Mouse (Mus musculus) embryonic facial prominence, embryonic 14.5 days (tissue): ENCODE data around the gene Gab3. TPM values are rescaled to one million over a fixed set of nuclear protein-coding genes. Genes with fewer than 3 reads are reported as not detected.
"Not testable (repeated sequence)": the region's sequence is repeated elsewhere in the genome, so short reads cannot be mapped to it uniquely, and the experiment has no call there.

Source experiments
- ATAC-seq: fragments of 200-750 bp; cut with Nextera tagmentation; 2 replicates; pipeline ENCODE4 v1.8.0; 2017; ENCODE audit warnings: low read depth, moderate number of reproducible peaks, moderate TSS enrichment
- DNase-seq: peaks from one replicate; pipeline ENCODE4 v3.0.0-alpha.2; 2015; ENCODE audit warnings: low spot score
- H3K27ac ChIP-seq: fragments of 300-500 bp; sonication (generic); replicated peaks from 2 replicates; pipeline ENCODE4 v1.5.1; 2014; ENCODE audit warnings: low read depth, mild to moderate bottlenecking, low read length, moderate library complexity
- H3K27me3 ChIP-seq: fragments of 300-500 bp; sonication (generic); replicated peaks from 2 replicates; pipeline ENCODE4 v1.6.1; 2014; ENCODE audit warnings: low read length; ENCODE audit not compliant: control insufficient read depth, insufficient read depth
- H3K36me3 ChIP-seq: fragments of 300-500 bp; sonication (generic); 2 replicates; pipeline ENCODE4 v1.6.1; 2014; ENCODE audit warnings: low read length, mixed read lengths; ENCODE audit not compliant: control insufficient read depth, insufficient read depth
- H3K4me1 ChIP-seq: fragments of 300-500 bp; sonication (generic); 2 replicates; pipeline ENCODE4 v1.6.1; 2014; ENCODE audit warnings: antibody characterized with exemption, low read length; ENCODE audit not compliant: control insufficient read depth, insufficient read depth
- H3K4me2 ChIP-seq: fragments of 300-500 bp; sonication (generic); 2 replicates; pipeline ENCODE4 v1.6.1; 2014; ENCODE audit warnings: low read depth, mild to moderate bottlenecking, low read length, moderate library complexity, mixed read lengths
- H3K4me3 ChIP-seq: fragments of 300-500 bp; sonication (generic); 2 replicates; pipeline ENCODE4 v1.5.1; 2014; ENCODE audit warnings: low read depth, mild to moderate bottlenecking, low read length
- H3K9ac ChIP-seq: fragments of 300-500 bp; sonication (generic); 2 replicates; pipeline ENCODE4 v1.6.1; 2014; ENCODE audit warnings: low read depth, mild to moderate bottlenecking, low read length, moderate library complexity, mixed read lengths
- H3K9me3 ChIP-seq: fragments of 300-500 bp; sonication (generic); 2 replicates; pipeline ENCODE4 v1.6.1; 2016; ENCODE audit warnings: low read length; ENCODE audit not compliant: control insufficient read depth
- WGBS: fragments of 180-500 bp; shearing (Covaris S2); extraction: QIAGEN DNeasy Blood & Tissue Kit; methylation state at CpG from one replicate; pipeline ENCODE4 v1.1.7; 2014; 5-methylcytosine and 5-hydroxymethylcytosine counted together
- polyA plus RNA-seq: library from polyadenylated mRNA; unstranded; fragments of >200 nt; fragmentation: Nextera tagmentation; extraction: Ambion mirVana; gene quantifications from 2 replicates; pipeline ENCODE4 v1.2.1, GENCODE M21; 2014

Gab3 gene
- polyA plus RNA-seq, 1 experiment from 2014 or later: 2.3 TPM

DNA sequence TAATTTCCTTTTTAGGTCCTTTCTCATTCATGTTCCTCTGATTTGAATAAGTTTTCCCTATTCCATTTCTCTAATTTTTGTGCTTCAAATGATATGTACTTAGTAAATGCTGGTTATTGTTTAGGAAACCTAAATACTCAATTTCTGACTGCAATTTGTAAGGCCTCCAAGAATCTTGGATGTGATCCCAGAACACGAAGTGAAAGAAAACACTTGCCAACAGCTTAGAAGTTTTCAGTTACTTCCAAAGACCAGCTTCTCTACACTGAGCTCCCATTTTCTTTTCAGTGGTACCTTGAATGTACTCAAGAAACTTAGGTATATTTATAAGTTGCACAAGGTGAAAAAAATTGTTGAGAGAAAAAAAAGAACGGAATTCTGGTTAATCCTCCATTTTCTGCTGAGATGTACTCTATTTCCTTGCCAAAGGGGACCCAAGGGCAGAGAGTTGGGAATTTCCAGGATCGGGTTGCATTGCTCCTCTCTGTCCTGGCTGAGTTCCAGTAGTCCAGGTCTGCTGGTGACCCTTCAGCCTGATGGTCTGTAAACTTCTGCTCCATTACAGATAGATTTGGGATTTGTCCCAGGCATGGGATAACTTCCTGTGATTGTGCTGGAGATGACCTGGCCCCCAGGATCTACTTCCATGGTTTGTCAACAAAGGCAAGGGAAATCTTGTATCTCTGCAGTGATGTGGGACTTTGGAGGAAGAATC is 38.2 kb downstream of the Gab3 start:
- ATAC-seq (no peak), DNase-seq (peak; percentile 66)
- no peak overlapping the region for H3K4me3 ChIP-seq
- no peaks in the 10 kb centered on the region for H3K27me3 ChIP-seq
- H3K4me2 ChIP-seq: peak overlapping the region; percentile 12; the same call in 1 of the 2 replicates
- WGBS: 45% methylated on average over 3 of the region's 3 CpGs
- 0 out of 2 replicates have a peak overlapping the region, but pooled peaks have one; percentile 15 for H3K27ac ChIP-seq
- no peaks in the 10 kb centered on the region for H3K4me1 ChIP-seq
- no peaks in the 10 kb centered on the region for H3K36me3 ChIP-seq
- H3K9me3 ChIP-seq: no peaks in the 10 kb centered on the region
- H3K9ac ChIP-seq: no peak overlapping the region

GRCm38 (mm10) chrX:75045931-75046330 is 39.3 kb downstream of the Gab3 start:
- Histone ChIP-seq H3K9ac (no peak overlapping the region), H3K27ac (no peak overlapping the region), H3K4me1 (no peaks in the 10 kb centered on the region), H3K36me3 (no peaks in the 10 kb centered on the region), H3K4me3 (no peak overlapping the region), H3K4me2 (no peak overlapping the region), H3K27me3 (no peaks in the 10 kb centered on the region), H3K9me3 (no peaks in the 10 kb centered on the region)
- WGBS: 77% methylated on average over 1 of the region's 1 CpGs
- DNase-seq (no peak), ATAC-seq (no peak)

DNA sequence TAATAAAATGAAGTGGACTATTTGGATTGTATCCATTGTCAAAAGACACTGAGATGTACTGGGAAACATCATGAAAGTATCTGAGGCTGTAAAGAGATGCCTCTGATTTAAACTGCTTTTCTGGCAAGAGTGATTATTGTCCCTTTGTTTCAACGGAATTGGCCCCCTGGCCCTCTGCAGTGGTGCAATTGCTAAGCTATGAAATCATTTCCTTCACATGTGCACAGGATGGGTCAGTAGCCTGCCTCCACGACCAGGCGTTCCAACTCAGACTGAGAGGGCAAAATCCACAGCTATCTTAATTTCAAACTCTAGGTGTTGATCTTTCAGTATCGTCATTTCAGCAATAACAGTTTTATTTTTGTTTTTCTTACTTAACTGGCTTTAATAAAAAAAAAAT is 40.7 kb downstream of the Gab3 start:
- H3K36me3 ChIP-seq: no peaks in the 10 kb centered on the region
- DNase-seq (peak; percentile 21), ATAC-seq (no peak)
- H3K9ac ChIP-seq: no peak overlapping the region
- H3K27ac ChIP-seq: no peak overlapping the region
- H3K4me2 ChIP-seq: no peak overlapping the region
- H3K4me3 ChIP-seq: no peak overlapping the region
- no peaks in the 10 kb centered on the region for H3K27me3 ChIP-seq
- 51% methylated on average over 4 of the region's 4 CpGs for WGBS
- no peaks in the 10 kb centered on the region for H3K9me3 ChIP-seq
- H3K4me1 ChIP-seq: no peaks in the 10 kb centered on the region

- DNase-seq: no peak
- Histone ChIP-seq H3K9me3 (no peaks in the 10 kb centered on the region), H3K27ac (no peak overlapping the region)
These were observed 48.6 kb downstream of the Gab3 start for GRCm38 (mm10) chrX:75036626-75037025.

GRCm38 (mm10) chrX:75035162-75035561 is 50.1 kb downstream of the Gab3 start:
- no peak overlapping the region for H3K9ac ChIP-seq
- no peak for ATAC-seq
- no peak overlapping the region for H3K4me2 ChIP-seq
- H3K9me3 ChIP-seq: no peaks in the 10 kb centered on the region
- H3K27me3 ChIP-seq: no peaks in the 10 kb centered on the region
- no peak overlapping the region for H3K27ac ChIP-seq
- H3K36me3 ChIP-seq: no peaks in the 10 kb centered on the region
- no peak for DNase-seq
- 92% methylated on average over 2 of the region's 2 CpGs for WGBS
- no peaks in the 10 kb centered on the region for H3K4me1 ChIP-seq
- no peak overlapping the region for H3K4me3 ChIP-seq

More at GRCm38 (mm10) chrX:75036626-75037025, 48.6 kb downstream of the Gab3 start:
- no peaks in the 10 kb centered on the region for H3K36me3 ChIP-seq
- H3K27me3 ChIP-seq: no peaks in the 10 kb centered on the region
- H3K9ac ChIP-seq: no peak overlapping the region
- ATAC-seq: no peak
- no peak overlapping the region for H3K4me3 ChIP-seq
- no peak overlapping the region for H3K4me2 ChIP-seq
- no peaks in the 10 kb centered on the region for H3K4me1 ChIP-seq

- not testable (repeated sequence) for H3K27ac ChIP-seq, H3K9me3 ChIP-seq, DNase-seq, H3K4me3 ChIP-seq, ATAC-seq, H3K4me1 ChIP-seq, H3K9ac ChIP-seq, H3K4me2 ChIP-seq, H3K27me3 ChIP-seq, H3K36me3 ChIP-seq
- 59% methylated on average over 1 of the region's 1 CpGs for WGBS
These were observed 51.2 kb downstream of the Gab3 start for GRCm38 (mm10) chrX:75034054-75034453.

DNA sequence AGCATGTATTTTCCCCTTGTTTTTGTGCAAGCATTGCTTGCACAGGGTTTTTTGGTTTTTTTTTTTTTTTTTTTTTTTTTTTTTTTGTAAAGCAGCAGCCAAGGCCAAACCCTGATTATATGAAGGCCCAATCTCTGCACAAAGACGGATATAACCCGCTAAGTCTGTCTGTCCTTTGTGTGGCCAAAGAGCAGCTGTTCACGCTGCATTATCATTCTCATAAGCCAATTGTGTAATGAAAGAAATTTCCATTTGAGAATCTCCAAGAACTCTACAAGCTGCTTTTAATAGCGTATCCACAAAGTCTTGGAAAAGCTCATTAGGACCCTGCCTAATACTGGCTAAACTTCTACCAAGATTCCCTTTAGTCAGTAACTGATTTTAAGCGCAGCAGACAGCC is 101.5 kb downstream of the Gab3 start:
- H3K9ac ChIP-seq: no peak overlapping the region

GRCm38 (mm10) chrX:74962899-74963298 is 122.4 kb downstream of the Gab3 start:
- H3K27ac ChIP-seq, H3K36me3 ChIP-seq, ATAC-seq, H3K9me3 ChIP-seq, H3K9ac ChIP-seq, H3K4me3 ChIP-seq, H3K4me2 ChIP-seq, H3K4me1 ChIP-seq, H3K27me3 ChIP-seq: not testable (repeated sequence)
- DNase-seq: peak; percentile 7
- no CpG with 5 or more reads among the region's 2 CpGs for WGBS

More for the DNA sequence above, 101.5 kb downstream of the Gab3 start:
- WGBS: 88% methylated on average over 5 of the region's 5 CpGs
- Histone ChIP-seq H3K9me3 (no peaks in the 10 kb centered on the region), H3K4me2 (no peak overlapping the region), H3K4me1 (no peaks in the 10 kb centered on the region), H3K36me3 (no peaks in the 10 kb centered on the region), H3K27me3 (no peaks in the 10 kb centered on the region), H3K27ac (no peak overlapping the region), H3K4me3 (no peak overlapping the region)
- DNase-seq (no peak), ATAC-seq (no peak)

DNA sequence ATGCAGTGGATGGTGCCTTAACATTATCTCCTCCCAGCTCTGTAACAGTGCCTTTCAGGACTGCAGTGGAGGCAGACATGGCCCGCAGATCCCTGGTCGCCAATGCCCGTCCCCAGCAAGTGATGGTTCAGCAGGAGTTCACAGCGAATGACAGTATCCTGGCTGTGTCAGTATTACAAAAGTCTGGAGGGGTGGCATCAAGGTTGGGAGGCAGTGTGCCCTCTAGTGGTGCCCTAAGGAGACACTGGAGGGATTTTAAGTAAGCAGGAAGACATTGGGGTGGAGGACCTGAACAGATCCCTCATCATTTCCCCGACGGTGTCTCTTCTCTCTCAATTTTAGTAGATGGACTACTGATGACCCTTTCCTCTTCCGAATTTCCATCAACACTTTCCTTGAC is 126.1 kb downstream of the Gab3 start:
- H3K9ac ChIP-seq, H3K4me3 ChIP-seq, H3K9me3 ChIP-seq, H3K36me3 ChIP-seq, H3K4me1 ChIP-seq, H3K27me3 ChIP-seq, DNase-seq, ATAC-seq, H3K27ac ChIP-seq, H3K4me2 ChIP-seq: not testable (repeated sequence)
- WGBS: 75% methylated on average over 5 of the region's 7 CpGs
